Mouse (Mus musculus) CH12.LX (cell line): ENCODE measurements around the gene Lat2.

Experiments
- CTCF ChIP-seq, 2 experiments: IDR thresholded peaks in 1 of 2; conservative IDR thresholded peaks in 1 of 2; 2 replicates each; pipeline ENCODE4 v1.5.1; 2011 to 2012; ENCODE audit warnings: low read depth in 2 of 2, low read length in 2 of 2, improper control_type of control experiment in 1 of 2, inconsistent platforms in 1 of 2, mild to moderate bottlenecking in 1 of 2, moderate library complexity in 1 of 2
- EP300 ChIP-seq: IDR thresholded peaks from 2 replicates; pipeline ENCODE4 v1.6.1; 2011; ENCODE audit warnings: low read length, improper control_type of control experiment
- HCFC1 ChIP-seq: IDR thresholded peaks from 2 replicates; pipeline ENCODE4 v1.6.1; 2012; ENCODE audit warnings: low read depth, mild to moderate bottlenecking, inconsistent platforms, low read length, improper control_type of control experiment
- JUND ChIP-seq: conservative IDR thresholded peaks from 2 replicates; pipeline ENCODE4 v1.6.1; 2011; ENCODE audit warnings: low read depth, low read length, improper control_type of control experiment
- KAT2A ChIP-seq: IDR thresholded peaks from 2 replicates; pipeline ENCODE4 v1.6.1; 2012; ENCODE audit warnings: low read length, improper control_type of control experiment, inconsistent platforms; ENCODE audit not compliant: insufficient replicate concordance
- POLR2A ChIP-seq: IDR thresholded peaks from 2 replicates; pipeline ENCODE4 v1.6.1; 2011; ENCODE audit warnings: low read depth, mild to moderate bottlenecking, improper control_type of control experiment, low read length
- SIN3A ChIP-seq: IDR thresholded peaks from 2 replicates; pipeline ENCODE4 v1.6.1; 2012; ENCODE audit warnings: low read length, improper control_type of control experiment, inconsistent platforms

DNA sequence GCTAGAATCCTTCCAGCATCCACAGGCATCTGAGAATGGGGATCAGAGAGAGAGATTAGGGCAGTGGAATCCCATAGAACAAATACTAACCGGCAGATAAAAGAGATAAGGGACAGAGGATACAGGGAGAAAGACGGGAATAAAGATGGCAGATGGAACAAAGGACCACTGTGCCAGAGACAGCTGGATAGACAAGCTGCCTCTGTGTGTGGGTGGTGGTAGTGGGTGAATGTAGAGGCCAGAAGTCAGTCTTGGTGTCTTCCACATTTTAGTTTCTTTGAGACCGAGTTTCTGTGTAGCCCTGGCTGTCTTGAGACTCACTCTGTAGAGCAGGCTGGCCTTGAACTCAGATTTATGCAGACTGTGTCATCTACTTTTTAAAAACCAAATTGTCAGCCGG is 955 bp upstream of the Lat2 start:
- TF ChIP-seq CTCF (conservative IDR thresholded peaks at IDR 0.05 in 1 of 2, IDR thresholded peaks at IDR 0.05 in 1 of 2; ENCODE audit: low read depth in 2 of 2, low read length in 2 of 2), result no peak
- no peak for TF ChIP-seq JUND
- TF ChIP-seq SIN3A, result no peak
- no peak for TF ChIP-seq KAT2A
- TF ChIP-seq HCFC1, result no peak
- no peak for TF ChIP-seq POLR2A
- TF ChIP-seq EP300, result no peak
